Mouse (Mus musculus): ENCODE measurements around the gene Gm13119.
"Not testable (repeated sequence)": the region's sequence is repeated elsewhere in the genome, so short reads cannot be mapped to it uniquely, and the experiment has no call there.

Gm13119 gene

DNA sequence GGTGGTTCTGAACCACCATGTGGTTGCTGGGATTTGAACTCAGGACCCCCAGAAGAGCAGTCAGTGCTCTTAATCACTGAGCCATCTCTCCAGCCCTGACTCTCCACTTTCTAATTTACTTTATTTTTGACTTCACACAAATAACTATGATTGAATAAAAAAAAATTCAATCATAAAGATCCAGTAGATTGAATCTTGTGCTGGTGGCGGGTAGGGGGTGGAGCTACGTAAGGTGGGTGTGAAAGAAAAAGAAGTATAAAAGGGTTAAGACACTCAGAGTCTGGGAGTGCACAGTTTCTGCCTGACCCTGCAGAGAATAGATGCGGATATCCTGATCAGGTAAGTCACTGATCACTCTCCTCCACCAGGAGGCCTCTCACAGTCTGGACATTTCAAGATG, at the start of gene Gm13119:
Gene Gm13119, plus strand, starts transcription at position 301 of the 400 bp plus-strand sequence.
- DNase-seq (ENCODE audit: low read depth): not testable (repeated sequence)

DNA sequence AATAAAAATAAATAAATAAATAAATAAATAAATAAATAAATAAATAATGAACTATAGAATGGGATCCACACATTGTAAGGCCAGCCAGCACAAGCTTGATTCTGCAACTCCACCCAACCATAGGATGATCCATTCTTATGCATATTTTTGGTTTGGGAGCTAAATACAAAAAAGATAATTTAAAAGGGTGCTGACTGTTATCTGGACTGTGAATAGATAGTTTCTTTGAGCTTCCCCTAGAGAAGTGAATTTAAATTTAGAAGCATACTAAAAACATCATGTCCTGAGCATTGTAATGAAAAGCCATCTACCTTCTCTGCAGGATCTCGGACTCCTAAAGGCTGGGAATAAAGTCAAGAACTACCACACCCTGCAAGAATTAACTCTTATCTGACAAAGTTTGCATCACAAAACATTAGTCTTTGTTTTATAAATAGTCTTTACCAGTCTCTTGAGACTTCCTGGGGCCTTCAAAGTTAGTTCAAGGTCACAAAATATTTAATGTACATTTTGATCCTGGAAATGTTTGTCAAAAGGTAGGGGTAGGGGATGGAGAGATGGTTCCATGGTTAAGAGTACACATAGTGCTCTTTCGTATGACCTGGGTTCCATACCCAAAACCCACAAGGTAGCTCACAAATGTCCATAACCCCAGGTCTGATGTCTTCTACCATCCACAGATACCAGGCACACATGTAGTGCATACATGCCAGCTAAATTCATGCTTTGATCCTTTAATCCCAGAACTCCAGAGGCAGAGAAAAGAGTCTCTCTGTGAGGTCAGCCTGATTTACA, 44.9 kb upstream of the Gm13119 start:
- not testable (repeated sequence) for DNase-seq (ENCODE audit: low read depth)

DNA sequence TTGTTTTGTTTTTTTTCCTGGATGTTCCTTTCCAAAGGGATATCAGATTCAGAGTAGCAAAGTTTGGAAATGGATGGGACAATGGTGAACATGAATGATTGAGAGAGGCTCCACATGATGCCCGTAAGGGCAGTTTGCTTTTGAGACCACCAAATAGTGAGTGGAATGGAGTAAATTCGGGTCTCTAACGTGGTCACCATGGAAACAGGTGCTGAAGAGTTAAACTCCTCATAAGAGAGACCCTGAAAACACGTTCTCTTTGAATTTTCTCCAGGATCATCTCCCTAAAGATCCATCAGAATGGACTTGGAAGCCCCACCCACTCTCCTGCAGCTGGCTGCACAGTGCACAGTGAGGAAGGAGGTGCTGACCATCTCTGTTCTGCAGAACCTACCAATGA, 27.8 kb upstream of the Gm13119 start, which contains the start of gene Gm13128:
Gene Gm13128, plus strand, starts transcription at position 301 of the 400 bp plus-strand sequence.
- not testable (repeated sequence) for DNase-seq (ENCODE audit: low read depth)

DNA sequence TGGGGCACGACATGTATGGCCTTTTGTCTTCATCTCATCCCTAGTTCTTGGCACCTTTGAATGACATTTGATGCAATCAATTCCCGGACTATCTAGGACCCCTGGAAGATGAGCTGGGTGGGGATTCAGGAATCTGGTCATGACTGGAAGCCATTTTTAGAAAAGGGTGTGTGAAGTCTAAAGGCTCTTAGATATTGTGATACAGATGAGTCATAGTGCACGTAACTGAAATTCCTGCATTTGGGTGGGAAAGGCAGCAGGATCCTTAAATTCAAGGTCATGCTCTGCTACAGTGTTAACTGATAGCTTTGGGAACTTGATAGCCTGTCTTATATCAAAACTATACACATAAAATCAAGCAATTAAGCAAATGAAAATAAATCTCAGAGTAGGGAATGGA, 21.9 kb upstream of the Gm13119 start:
- DNase-seq (ENCODE audit: low read depth): not testable (repeated sequence)

DNA sequence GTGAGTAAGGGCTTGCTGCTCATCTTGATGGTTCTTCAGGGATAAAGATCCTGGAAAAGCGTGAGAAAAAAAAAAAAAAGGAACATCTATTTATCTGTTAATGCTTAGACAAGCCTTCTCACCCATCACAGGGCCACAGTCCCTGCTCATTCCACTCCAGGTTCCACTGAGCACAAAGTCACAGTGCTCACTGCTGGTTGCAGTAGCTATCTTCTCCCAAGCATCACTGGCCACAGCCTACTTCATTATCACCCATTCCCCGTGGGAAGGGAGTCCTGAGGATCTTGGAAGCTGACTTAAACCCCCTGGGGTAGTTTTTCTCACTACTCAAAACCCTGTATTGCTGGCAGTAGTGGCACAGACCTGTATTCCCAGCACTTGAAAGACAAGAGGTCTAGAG, 20.2 kb downstream of the Gm13119 start, which contains the start of gene Pramef20:
Gene Pramef20, minus strand, starts transcription at position 23 of the 400 bp plus-strand sequence.
- no peak for DNase-seq (ENCODE audit: low read depth)

DNA sequence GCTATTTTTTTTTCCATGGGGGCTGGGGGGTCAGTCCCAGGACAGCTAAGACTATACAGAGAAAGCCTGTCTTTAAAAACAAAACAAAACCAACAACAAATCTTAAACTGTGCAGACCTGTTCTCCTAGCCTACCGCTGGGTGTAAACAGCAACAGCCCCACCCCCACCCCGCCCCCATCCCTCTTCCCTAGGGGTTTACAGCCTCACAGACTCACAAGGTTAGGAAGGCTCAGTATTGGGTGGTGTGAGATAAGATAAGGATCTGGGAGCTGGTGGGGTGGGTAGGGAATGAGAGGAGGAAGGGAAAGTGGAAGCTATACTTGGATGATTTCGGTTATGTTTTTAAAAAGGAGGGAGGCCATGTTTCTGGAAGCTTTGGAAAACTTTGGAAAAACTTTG, 38.6 kb downstream of the Gm13119 start:
- no peak for DNase-seq (ENCODE audit: low read depth)

DNA sequence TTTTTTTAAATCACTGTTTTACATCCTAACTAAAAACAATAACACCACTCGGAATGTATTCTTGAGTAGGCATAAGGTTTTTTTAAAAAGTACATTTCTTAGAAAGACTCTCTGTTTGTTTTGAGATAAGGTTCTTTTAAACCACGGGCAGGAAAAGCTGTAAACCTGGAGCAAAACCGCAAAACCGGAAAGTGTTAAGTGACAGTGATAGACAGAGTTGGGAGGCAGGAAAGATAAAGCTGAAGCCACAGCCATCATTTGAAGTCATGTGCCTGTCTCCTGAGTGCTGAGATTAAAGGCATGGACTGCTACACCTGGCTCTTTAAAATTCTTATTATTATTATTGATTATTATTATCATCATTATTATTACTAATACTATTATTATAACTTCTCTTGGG, 45.0 kb downstream of the Gm13119 start:
- no peak for DNase-seq (ENCODE audit: low read depth)

DNA sequence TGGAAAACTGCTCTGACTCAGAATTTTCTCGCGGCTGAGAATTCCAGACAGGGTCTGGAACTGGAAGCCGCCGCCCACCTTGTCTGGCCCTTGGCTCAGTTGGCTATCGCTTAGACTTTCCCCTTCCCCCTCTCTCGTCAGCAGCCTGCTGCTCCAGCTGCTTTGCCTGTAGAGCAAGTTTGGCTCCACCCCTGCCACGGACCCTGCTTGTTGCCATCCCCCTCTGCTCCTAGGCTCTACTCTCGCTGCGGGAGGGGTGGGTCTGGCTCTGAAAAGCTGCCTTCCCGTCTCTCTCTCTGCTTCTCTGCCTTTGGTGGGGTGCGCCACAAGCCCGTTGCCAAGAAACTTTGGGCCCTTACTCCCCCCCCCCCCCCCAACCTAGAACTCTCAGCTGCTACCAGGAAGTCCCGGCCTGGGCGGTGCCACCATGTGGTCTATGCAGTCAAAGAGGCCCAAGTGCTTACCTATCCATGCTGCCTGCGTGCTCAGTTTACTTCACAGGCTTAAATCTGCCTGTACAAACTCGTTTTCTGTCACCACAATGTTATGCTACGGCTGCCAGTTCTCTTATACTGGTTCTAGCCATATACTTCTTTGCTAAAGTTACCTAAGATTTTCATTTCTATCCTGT, 46.8 kb downstream of the Gm13119 start:
- DNase-seq (ENCODE audit: low read depth): no peak

DNA sequence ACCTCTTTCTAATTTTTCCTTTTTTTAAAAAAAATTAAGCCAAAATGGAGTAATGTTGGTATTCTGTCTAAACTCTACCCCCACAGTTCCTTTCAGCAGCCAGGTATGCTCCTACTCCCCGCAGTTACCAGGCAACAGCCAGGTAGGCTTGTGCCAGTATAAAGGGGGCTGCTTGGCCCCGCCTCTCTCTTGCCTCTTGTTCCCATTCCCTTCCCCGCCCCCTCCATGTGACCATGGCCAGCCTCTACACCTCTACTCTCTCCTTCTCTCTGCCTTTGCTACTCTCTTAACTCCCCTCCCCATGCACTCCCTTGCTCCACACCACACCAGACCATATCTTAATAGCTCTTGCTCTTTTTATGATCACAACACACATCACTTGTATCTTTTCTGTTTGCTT, 48.5 kb downstream of the Gm13119 start:
- DNase-seq (ENCODE audit: low read depth): no peak

DNA sequence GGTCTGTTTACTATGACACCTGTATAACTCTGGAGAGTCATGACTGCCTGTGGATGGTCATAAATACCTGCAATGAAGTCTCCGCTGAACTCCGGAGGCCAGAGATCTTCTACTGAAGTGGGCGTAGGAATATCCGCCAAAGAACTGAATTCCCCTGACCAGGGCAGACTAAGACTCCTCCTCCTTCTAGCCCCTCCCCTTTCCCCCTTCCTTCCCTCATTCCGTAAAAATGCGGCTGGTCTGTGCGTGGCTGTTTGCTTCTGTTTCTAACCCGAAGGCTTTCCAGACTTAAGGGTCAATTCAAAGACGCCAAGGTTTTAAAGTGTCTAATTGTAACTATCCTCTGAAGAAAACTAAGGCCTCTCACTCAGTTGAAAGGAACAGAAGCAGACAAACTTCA, 50.5 kb downstream of the Gm13119 start, which contains the start of gene Pramef12:
Gene Pramef12, minus strand, starts transcription at position 175 of the 400 bp plus-strand sequence.
- DNase-seq (ENCODE audit: low read depth): no peak
